Mouse (Mus musculus): ENCODE results near the gene Gm13696. TPM values are rescaled to one million over a fixed set of nuclear protein-coding genes. Genes with fewer than 3 reads are reported as not detected.

The Gm13696 gene
- polyA plus RNA-seq, 1 experiment from 2014 or later = not detected

GRCm38 (mm10) chr2:84022905-84023304 is 50.0 kb downstream of the Gm13696 start:
- Histone ChIP-seq H3K27ac (replicated peaks) (no peak overlapping the region), H3K36me3 (ENCODE audit: control insufficient read depth, insufficient read depth, low read length) (no peaks in the 10 kb centered on the region), H3K4me1 (replicated peaks; ENCODE audit: control insufficient read depth, insufficient read depth) (no peaks in the 10 kb centered on the region), H3K9ac (ENCODE audit: low read length) (no peak overlapping the region), H3K4me2 (replicated peaks; ENCODE audit: low read depth) (no peak overlapping the region), H3K9me3 (ENCODE audit: control insufficient read depth, low read length) (no peaks in the 10 kb centered on the region), H3K27me3 (ENCODE audit: control insufficient read depth, insufficient read depth, low read length) (no peaks in the 10 kb centered on the region), H3K4me3 (ENCODE audit: low read depth, low read length) (no peak overlapping the region)
- 66% methylated on average over 2 of the region's 2 CpGs for WGBS
- TF ChIP-seq CTCF (IDR thresholded peaks at IDR 0.05; ENCODE audit: low read depth) = no peak
- TF ChIP-seq EP300 (optimal IDR thresholded peaks at IDR 0.05) = no peak
- ATAC-seq (ENCODE audit: low FRiP score, low TSS enrichment) (peak; percentile 65; the same call in 1 of the 2 replicates), DNase-seq (ENCODE audit: low spot score) (no peak)

GRCm38 (mm10) chr2:84023319-84023718 is 50.4 kb downstream of the Gm13696 start:
- H3K9me3 ChIP-seq (ENCODE audit: control insufficient read depth, low read length) = no peaks in the 10 kb centered on the region
- H3K9ac ChIP-seq (ENCODE audit: low read length) = no peak overlapping the region
- WGBS = 77% methylated on average over 2 of the region's 2 CpGs
- H3K4me3 ChIP-seq (ENCODE audit: low read depth, low read length) = no peak overlapping the region
- no peak for ATAC-seq (ENCODE audit: low FRiP score, low TSS enrichment)
- no peak overlapping the region for H3K4me2 ChIP-seq (replicated peaks; ENCODE audit: low read depth)
- no peak for DNase-seq (ENCODE audit: low spot score)
- TF ChIP-seq EP300 (optimal IDR thresholded peaks at IDR 0.05) = no peak
- no peak for TF ChIP-seq CTCF (IDR thresholded peaks at IDR 0.05; ENCODE audit: low read depth)
- no peaks in the 10 kb centered on the region for H3K4me1 ChIP-seq (replicated peaks; ENCODE audit: control insufficient read depth, insufficient read depth)
- H3K36me3 ChIP-seq (ENCODE audit: control insufficient read depth, insufficient read depth, low read length) = no peaks in the 10 kb centered on the region
- H3K27ac ChIP-seq (replicated peaks) = no peak overlapping the region
- no peaks in the 10 kb centered on the region for H3K27me3 ChIP-seq (ENCODE audit: control insufficient read depth, insufficient read depth, low read length)

Other genes starting within 250 kb of the Gm13696 start
- 69.8 and 74.3 TPM in 2 replicates for gene Itgav, start 248.7 kb upstream of the Gm13696 start, polyA plus RNA-seq (2015; fragmentation: Nextera tagmentation; extraction: Ambion mirVana)
- 4.2 and 4.8 TPM in 2 replicates for gene Fam171b, start 160.5 kb upstream of the Gm13696 start, polyA plus RNA-seq (2015; fragmentation: Nextera tagmentation; extraction: Ambion mirVana)
- not detected in 2 replicates for gene Zswim2, start 31.9 kb upstream of the Gm13696 start, polyA plus RNA-seq (2015; fragmentation: Nextera tagmentation; extraction: Ambion mirVana)
- not detected in 2 replicates for gene Gm13698, start 17.4 kb upstream of the Gm13696 start, polyA plus RNA-seq (2015; fragmentation: Nextera tagmentation; extraction: Ambion mirVana)
- not detected in 2 replicates for gene Gm13693, start 11.6 kb upstream of the Gm13696 start, polyA plus RNA-seq (2015; fragmentation: Nextera tagmentation; extraction: Ambion mirVana)
- gene Gm13695, start 5.8 kb upstream of the Gm13696 start, polyA plus RNA-seq (2015; fragmentation: Nextera tagmentation; extraction: Ambion mirVana) = not detected in 2 replicates
- gene Gm13694, start 5.8 kb downstream of the Gm13696 start, polyA plus RNA-seq (2015; fragmentation: Nextera tagmentation; extraction: Ambion mirVana) = not detected in 2 replicates
- gene Gm13697, start 11.6 kb downstream of the Gm13696 start, polyA plus RNA-seq (2015; fragmentation: Nextera tagmentation; extraction: Ambion mirVana) = not detected in 2 replicates
- not detected in 2 replicates for gene Gm13691, start 17.4 kb downstream of the Gm13696 start, polyA plus RNA-seq (2015; fragmentation: Nextera tagmentation; extraction: Ambion mirVana)